Mouse (Mus musculus) olfactory bulb, adult 2 months (tissue): ENCODE data around the gene AK157302. TPM values are rescaled to one million over a fixed set of nuclear protein-coding genes. Genes with fewer than 3 reads are reported as not detected.
A peak's percentile ranks its signal among the peaks of the same experiment; 100 is the strongest.
"Not testable (repeated sequence)": the region's sequence is repeated elsewhere in the genome, so short reads cannot be mapped to it uniquely, and the experiment has no call there.

Source experiments
- H3K27ac ChIP-seq: fragments of 200-500 bp; 2 replicates; pipeline ENCODE4 v1.5.1; 2012; ENCODE audit warnings: low read depth, low read length; ENCODE audit not compliant: insufficient read depth
- H3K4me1 ChIP-seq: fragments of 200-500 bp; 2 replicates; pipeline ENCODE4 v1.6.1; 2012; ENCODE audit warnings: low read length; ENCODE audit not compliant: control insufficient read depth, insufficient read depth
- H3K4me3 ChIP-seq: fragments of 200-500 bp; 2 replicates; pipeline ENCODE4 v1.5.1; 2012; ENCODE audit warnings: mild to moderate bottlenecking, low read depth, low read length, moderate library complexity; ENCODE audit not compliant: insufficient read depth
- CTCF ChIP-seq: fragments of 200-500 bp; IDR thresholded peaks from 2 replicates; pipeline ENCODE4 v1.5.1; 2012; ENCODE audit warnings: low read depth, mild to moderate bottlenecking, low read length, moderate library complexity; ENCODE audit not compliant: insufficient read depth
- POLR2A ChIP-seq: fragments of 200-500 bp; IDR thresholded peaks from 2 replicates; pipeline ENCODE4 v1.6.1; 2012; ENCODE audit warnings: mild to moderate bottlenecking, low read depth, low read length, moderate library complexity; ENCODE audit not compliant: insufficient read depth
- WGBS: fragments of 180-500 bp; shearing (Covaris S2); methylation state at CpG from one replicate; pipeline ENCODE4 v1.1.7; 2018; 5-methylcytosine and 5-hydroxymethylcytosine counted together
- polyA plus RNA-seq: library from polyadenylated mRNA; stranded (reverse); fragments of >200 nt; gene quantifications from 2 replicates; pipeline ENCODE4 v1.2.4, GENCODE M21; 2012; ENCODE audit warnings: low replicate concordance; ENCODE audit not compliant: missing spikeins, insufficient read depth, insufficient read length

The AK157302 gene
- not detected in 2 replicates for polyA plus RNA-seq

GRCm38 (mm10) chr13:21495080-21495479 is at the start of gene AK157302:
TSS of gene AK157302 (plus strand) at chr13:21495223.
- Histone ChIP-seq H3K4me1 (no peaks in the 10 kb centered on the region), H3K27ac (no peak within 1 kb of the TSS)

GRCm38 (mm10) chr13:21446796-21447195 is 48.2 kb upstream of the AK157302 start:
- Histone ChIP-seq H3K4me3 (no peak overlapping the region), H3K4me1 (no peaks in the 10 kb centered on the region; the same call in 1 of the 2 replicates), H3K27ac (no peak overlapping the region)
- WGBS: 81% methylated on average over 9 of the region's 9 CpGs
- no peak for TF ChIP-seq CTCF
- no peak for TF ChIP-seq POLR2A

More at GRCm38 (mm10) chr13:21495080-21495479, at the start of gene AK157302:
- no peak within 1 kb of the TSS for H3K4me3 ChIP-seq
- 95% methylated on average over 21 of the region's 21 CpGs for WGBS
- TF ChIP-seq CTCF: no peak
- no peak for TF ChIP-seq POLR2A

DNA sequence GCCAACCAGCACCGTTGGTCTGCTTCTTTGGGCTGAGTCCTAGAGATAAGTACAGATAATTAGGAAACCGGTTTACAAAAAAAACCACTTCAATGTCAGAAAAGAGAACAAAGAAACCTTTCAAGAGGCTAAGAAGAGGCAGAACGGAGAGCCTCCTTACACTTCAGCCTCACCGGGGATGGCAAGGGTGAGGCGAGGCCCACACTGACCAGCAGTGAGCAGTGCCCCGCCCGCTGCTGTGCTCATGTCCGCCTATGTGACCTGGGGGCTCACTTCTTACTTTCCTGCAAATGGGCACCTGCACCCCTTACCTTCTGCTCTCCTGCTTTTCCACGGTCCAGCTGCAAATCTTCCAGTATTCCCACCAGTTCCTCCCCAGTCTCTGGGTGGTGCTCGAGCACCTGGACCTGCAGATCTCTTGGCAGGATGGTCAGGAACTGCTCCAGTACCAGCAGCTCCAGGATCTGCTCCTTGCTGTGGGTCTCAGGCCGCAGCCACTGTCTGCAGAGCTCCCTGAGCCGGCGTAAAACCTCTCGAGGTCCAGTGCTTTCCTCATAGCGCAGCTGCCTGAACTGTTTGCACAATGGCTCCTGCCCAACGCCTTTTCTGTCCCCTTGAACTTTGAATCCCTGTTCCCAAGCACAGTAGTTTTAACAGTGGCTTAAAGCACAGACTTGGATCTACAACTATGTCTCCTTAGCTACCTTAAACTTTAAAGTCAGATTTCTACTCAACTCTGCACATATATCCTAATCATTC is 47.0 kb upstream of the AK157302 start:
- Histone ChIP-seq H3K4me3 (no peak overlapping the region), H3K27ac (no peak overlapping the region), H3K4me1 (no peaks in the 10 kb centered on the region; the same call in 1 of the 2 replicates)
- WGBS: 77% methylated on average over 16 of the region's 16 CpGs
- TF ChIP-seq POLR2A (no peak), CTCF (no peak)

GRCm38 (mm10) chr13:21453042-21453441 is 42.0 kb upstream of the AK157302 start:
- TF ChIP-seq CTCF (no peak), POLR2A (no peak)
- under 1% methylated on average over 13 of the region's 13 CpGs for WGBS
- peak overlapping the region; percentile 78; the same call in 1 of the 2 replicates for H3K27ac ChIP-seq
- peak overlapping the region; percentile 83 for H3K4me3 ChIP-seq
- H3K4me1 ChIP-seq: no peaks in the 10 kb centered on the region; the same call in 1 of the 2 replicates

GRCm38 (mm10) chr13:21453449-21453848 is 41.6 kb upstream of the AK157302 start, which contains the start of gene Zscan26:
TSS of gene Zscan26 (minus strand) at chr13:21453730.
- no peaks in the 10 kb centered on the region; the same call in 1 of the 2 replicates for H3K4me1 ChIP-seq
- H3K27ac ChIP-seq: peak within 1 kb of the TSS; percentile 78
- TF ChIP-seq POLR2A (peak; percentile 51), CTCF (no peak)
- WGBS: under 1% methylated on average over 23 of the region's 23 CpGs
- H3K4me3 ChIP-seq: peak within 1 kb of the TSS; percentile 83

GRCm38 (mm10) chr13:21454133-21454532 is 40.9 kb upstream of the AK157302 start:
- WGBS: 92% methylated on average over 3 of the region's 3 CpGs
- Histone ChIP-seq H3K4me3 (no peak overlapping the region), H3K27ac (no peak overlapping the region), H3K4me1 (no peaks in the 10 kb centered on the region; the same call in 1 of the 2 replicates)
- TF ChIP-seq POLR2A (no peak), CTCF (no peak)

- TF ChIP-seq POLR2A (no peak), CTCF (no peak)
- no peak overlapping the region for H3K27ac ChIP-seq
- 12% methylated on average over 4 of the region's 4 CpGs for WGBS
- H3K4me1 ChIP-seq: no peaks in the 10 kb centered on the region
- H3K4me3 ChIP-seq: no peak overlapping the region
Measured at GRCm38 (mm10) chr13:21456347-21456746, 38.7 kb upstream of the AK157302 start.

GRCm38 (mm10) chr13:21462516-21462915 is 32.5 kb upstream of the AK157302 start:
- H3K4me1 ChIP-seq, H3K4me3 ChIP-seq, H3K27ac ChIP-seq: not testable (repeated sequence)
- WGBS: 52% methylated on average over 9 of the region's 9 CpGs

- Histone ChIP-seq H3K27ac (no peak overlapping the region), H3K4me3 (no peak overlapping the region), H3K4me1 (0 out of 2 replicates have a peak, but pooled peaks cover 4% of the 10 kb centered on the region)
- WGBS: 87% methylated on average over 10 of the region's 10 CpGs
- TF ChIP-seq POLR2A (no peak), CTCF (no peak)
Measured at GRCm38 (mm10) chr13:21467336-21467735, 27.7 kb upstream of the AK157302 start.
